Comparison of ENCODE assay signal across 14 mouse cellular contexts in genomic region chr11:20204321-20204720, GRCm38 (mm10). TPM values are rescaled to one million over a fixed set of nuclear protein-coding genes. Genes with fewer than 3 reads are reported as not detected.
A peak's percentile ranks its signal among the peaks of the same experiment; 100 is the strongest.
DNase-seq lines count a peak whose midpoint lies in the region; ATAC-seq and TF ChIP-seq lines count a peak whose summit lies in the region.
"Had no signal": no experiment of that assay in that cellular context is flagged by ENCODE, and none has a peak within 500 bp of the region (broad histone marks: within the 10 kb centered on the region; RNA-seq: fewer than 3 reads in every experiment).

No protein-coding gene starts in this region.

- H3K9ac ChIP-seq in hindbrain, embryonic 15.5 days: no peak overlapping the region; the same call in 1 of the 2 replicates
- no peak overlapping the region for H3K9ac ChIP-seq in CH12.LX (ENCODE audit: insufficient read depth, low read depth)
- 0 out of 2 replicates have a peak overlapping the region, but pooled peaks have one; percentile 12 for H3K9ac ChIP-seq in liver, embryonic 15.5 days
- H3K9ac ChIP-seq: neural tube, embryonic 12.5 days had no signal

- WGBS in hindbrain, embryonic 15.5 days: 59% methylated on average over 2 of the region's 2 CpGs
- WGBS in hindbrain, embryonic 10.5 days: 82% methylated on average over 2 of the region's 2 CpGs
- WGBS in liver, embryonic 15.5 days (ENCODE audit: insufficient replicate concordance): 66% methylated on average over 2 of the region's 2 CpGs

- H3K27ac ChIP-seq in hindbrain, embryonic 15.5 days (replicated peaks): no peak overlapping the region
- no peak overlapping the region for H3K27ac ChIP-seq in hindbrain, embryonic 10.5 days
- H3K27ac ChIP-seq in CH12.LX (ENCODE audit: insufficient read depth, low read depth): no peak overlapping the region
- no peak overlapping the region for H3K27ac ChIP-seq in liver, embryonic 15.5 days (replicated peaks)
- H3K27ac ChIP-seq: neural tube, embryonic 12.5 days had no signal

- peaks cover 80% of the 10 kb centered on the region for H3K79me2 ChIP-seq in CH12.LX (replicated peaks; ENCODE audit: control insufficient read depth, extremely low read depth, insufficient read depth, poor library complexity, severe bottlenecking)

- no peak for TF ChIP-seq RAD21 in CH12.LX (IDR thresholded peaks at IDR 0.05; ENCODE audit: low read depth, low read length)

- peak; percentile 31 for TF ChIP-seq EP300 in CH12.LX (IDR thresholded peaks at IDR 0.05; ENCODE audit: low read length)

- in situ Hi-C loops in CH12.LX (cut with MboI; ENCODE audit: low pct_ligation_motif_present, low pct_unique_long_range_greater_than_20kb, low sequenced_read_pairs): no loop called here

- peaks cover 51% of the 10 kb centered on the region for H3K4me1 ChIP-seq in hindbrain, embryonic 15.5 days (replicated peaks)
- H3K4me1 ChIP-seq in hindbrain, embryonic 10.5 days (replicated peaks): peaks cover 41% of the 10 kb centered on the region
- peaks cover 4 to 52% of the 10 kb centered on the region in 2 experiments for H3K4me1 ChIP-seq in CH12.LX (ENCODE audit: control insufficient read depth in 1 of 2, insufficient read depth in 2 of 2)
- peaks cover 63% of the 10 kb centered on the region for H3K4me1 ChIP-seq in liver, embryonic 15.5 days (replicated peaks)

- H3K9me3 ChIP-seq in hindbrain, embryonic 15.5 days: no peaks in the 10 kb centered on the region
- no peaks in the 10 kb centered on the region for H3K9me3 ChIP-seq in hindbrain, embryonic 10.5 days
- H3K9me3 ChIP-seq in CH12.LX (replicated peaks; ENCODE audit: low read length): no peaks in the 10 kb centered on the region
- no peaks in the 10 kb centered on the region for H3K9me3 ChIP-seq in liver, embryonic 15.5 days (replicated peaks)
- H3K9me3 ChIP-seq: neural tube, embryonic 12.5 days had no signal

- DNase-seq in hindbrain, embryonic 10.5 days (ENCODE audit: low spot score): no peak
- DNase-seq in 3T3-L1 (ENCODE audit: low read depth, low spot score): peak; percentile 54
- DNase-seq in CH12.LX (ENCODE audit: extremely low read depth): peak; percentile 61
- no peak for DNase-seq in frontal cortex, postnatal 14 days (ENCODE audit: low spot score in 2 of 2)
- DNase-seq in layer of hippocampus, postnatal 25 days (ENCODE audit: extremely low spot score in 1 of 2, low spot score in 1 of 2): no peak
- DNase-seq: cerebellum, postnatal 36 days; kidney, adult 11 months; right cerebral cortex, postnatal 4 days; thymus, postnatal 25 days had no signal

- H3K4me2 ChIP-seq in hindbrain, embryonic 15.5 days: peak overlapping the region; percentile 74
- H3K4me2 ChIP-seq in CH12.LX (ENCODE audit: insufficient read depth, low read depth, poor library complexity, severe bottlenecking): peak overlapping the region; percentile 33; the same call in 1 of the 2 replicates
- H3K4me2 ChIP-seq in liver, embryonic 15.5 days: peak overlapping the region; percentile 29
- H3K4me2 ChIP-seq: neural tube, embryonic 12.5 days had no signal

- TF ChIP-seq CTCF in CH12.LX (conservative IDR thresholded peaks at IDR 0.05 in 1 of 2, IDR thresholded peaks at IDR 0.05 in 1 of 2; ENCODE audit: low read depth in 2 of 2, low read length in 2 of 2): no peak

- no peaks in the 10 kb centered on the region for H3K36me3 ChIP-seq in hindbrain, embryonic 15.5 days
- H3K36me3 ChIP-seq in hindbrain, embryonic 10.5 days: peaks cover 14% of the 10 kb centered on the region
- H3K36me3 ChIP-seq in CH12.LX (replicated peaks in 1 of 2; ENCODE audit: control insufficient read depth in 1 of 2, insufficient read depth in 1 of 2, low read length in 1 of 2): peaks cover 4 to 39% of the 10 kb centered on the region in 2 experiments
- 0 out of 2 replicates have a peak, but pooled peaks cover 4% of the 10 kb centered on the region for H3K36me3 ChIP-seq in liver, embryonic 15.5 days (replicated peaks)
- H3K36me3 ChIP-seq: neural tube, embryonic 12.5 days had no signal

- dilution Hi-C loops in CH12.LX (cut with MboI; ENCODE audit: extremely low pct_ligation_motif_present, extremely low pct_unique_long_range_greater_than_20kb, low sequenced_read_pairs): no loop called here

- no peak for ATAC-seq in hindbrain, embryonic 15.5 days (ENCODE audit: low FRiP score, low read depth)
- ATAC-seq in liver, embryonic 15.5 days (ENCODE audit: insufficient read depth): no peak
- ATAC-seq: lung, postnatal 0 days; Patski had no signal

- H3K27me3 ChIP-seq in hindbrain, embryonic 15.5 days: no peaks in the 10 kb centered on the region
- no peaks in the 10 kb centered on the region for H3K27me3 ChIP-seq in hindbrain, embryonic 10.5 days (ENCODE audit: insufficient read depth, poor library complexity, severe bottlenecking)
- no peaks in the 10 kb centered on the region for H3K27me3 ChIP-seq in CH12.LX (replicated peaks)
- H3K27me3 ChIP-seq in liver, embryonic 15.5 days: no peaks in the 10 kb centered on the region
- H3K27me3 ChIP-seq: neural tube, embryonic 12.5 days; Patski had no signal

- no peak for TF ChIP-seq POLR2A in CH12.LX (IDR thresholded peaks at IDR 0.05; ENCODE audit: low read depth, low read length)

- H3K4me3 ChIP-seq in hindbrain, embryonic 15.5 days: no peak overlapping the region
- no peak overlapping the region for H3K4me3 ChIP-seq in hindbrain, embryonic 10.5 days
- H3K4me3 ChIP-seq in CH12.LX (replicated peaks in 1 of 3; ENCODE audit: low read depth in 2 of 3, low read length in 2 of 3, poor library complexity in 1 of 3): no peak overlapping the region
- no peak overlapping the region for H3K4me3 ChIP-seq in liver, embryonic 15.5 days (replicated peaks)
- H3K4me3 ChIP-seq: neural tube, embryonic 12.5 days had no signal

TF ChIP-seq in CH12.LX, 34 proteins besides CTCF, POLR2A, EP300 and RAD21:
- TF ChIP-seq MAFK (IDR thresholded peaks at IDR 0.05; ENCODE audit: insufficient replicate concordance, low read length) (no peak), E2F4 (IDR thresholded peaks at IDR 0.05; ENCODE audit: insufficient replicate concordance, low read depth, low read length) (no peak), JUND (conservative IDR thresholded peaks at IDR 0.05; ENCODE audit: low read depth, low read length) (0 out of 2 replicates have a peak, but pooled peaks have one; percentile 18), KAT2A (IDR thresholded peaks at IDR 0.05; ENCODE audit: insufficient replicate concordance, low read length) (no peak), JUN (IDR thresholded peaks at IDR 0.05; ENCODE audit: insufficient read depth, low read depth, low read length) (peak; percentile 37; the same call in 1 of the 2 replicates), IRF4 (IDR thresholded peaks at IDR 0.05; ENCODE audit: low read depth, low read length) (peak; percentile 40; the same call in 1 of the 2 replicates)

RNA-seq across cellular contexts. Expression of gene Rab1a, which starts 3.1 kb away (rescaled TPM):
- 291 and 306 TPM in 2 replicates for polyA plus RNA-seq in hindbrain, embryonic 15.5 days (2015; fragmentation: Nextera tagmentation; extraction: Ambion mirVana)
- polyA plus RNA-seq in hindbrain, embryonic 10.5 days (2016; fragmentation: Nextera tagmentation; extraction: Ambion mirVana): 208 and 216 TPM in 2 replicates
- total RNA-seq in CH12.LX (2012; rRNA removed) (76.7 and 98.7 TPM in 2 replicates), CH12.LX (2014; rRNA removed) (135 and 143 TPM in 2 replicates)
- 216 and 263 TPM in 2 replicates for polyA plus RNA-seq in CH12.LX (2012; ENCODE audit: insufficient read length, low read depth)
- polyA plus RNA-seq in liver, embryonic 15.5 days (2015; fragmentation: Nextera tagmentation; extraction: Ambion mirVana): 80.4 and 96.4 TPM in 2 replicates
- total RNA-seq in layer of hippocampus, postnatal 25 days (2021): 100 to 1,000 TPM; 170 to 171 TPM

RNA-seq across cellular contexts. Expression of gene Cep68, which starts 44.9 kb away (rescaled TPM):
- polyA plus RNA-seq in hindbrain, embryonic 15.5 days (2015; fragmentation: Nextera tagmentation; extraction: Ambion mirVana): 27.1 and 30.5 TPM in 2 replicates
- polyA plus RNA-seq in hindbrain, embryonic 10.5 days (2016; fragmentation: Nextera tagmentation; extraction: Ambion mirVana): 34.1 and 39.3 TPM in 2 replicates
- total RNA-seq in CH12.LX (2012; rRNA removed): 28.7 and 30.7 TPM in 2 replicates
- 27.8 and 28.3 TPM in 2 replicates for total RNA-seq in CH12.LX (2014; rRNA removed)
- polyA plus RNA-seq in CH12.LX (2012; ENCODE audit: insufficient read length, low read depth): 27.7 and 31.6 TPM in 2 replicates
- polyA plus RNA-seq in liver, embryonic 15.5 days (2015; fragmentation: Nextera tagmentation; extraction: Ambion mirVana): 7.0 and 7.1 TPM in 2 replicates
- total RNA-seq in layer of hippocampus, postnatal 25 days (2021): 10 to 100 TPM; 29.1 to 34.0 TPM

Comparison
In these comparisons a context has a peak if more than half of its experiments do, and no peak if none do; other contexts are left out.
1. DNase-seq: peak in 3T3-L1 (single experiment) and CH12.LX (single experiment); none in hindbrain, embryonic 10.5 days (single experiment), frontal cortex, postnatal 14 days (0 of 2) and layer of hippocampus, postnatal 25 days (0 of 2).
2. Peak in every context shown above with its lines, with median percentiles within 50 percentile points of each other: H3K4me2 ChIP-seq.